Mouse (Mus musculus) forebrain, embryonic 16.5 days (tissue): ENCODE measurements around the gene Fabp2. TPM values are rescaled to one million over a fixed set of nuclear protein-coding genes. Genes with fewer than 3 reads are reported as not detected.
"Not testable (repeated sequence)": the region's sequence is repeated elsewhere in the genome, so short reads cannot be mapped to it uniquely, and the experiment has no call there.

Experiments used
- ATAC-seq: fragments of 200-750 bp; cut with Nextera tagmentation; 2 replicates; pipeline ENCODE4 v1.8.0; 2017; ENCODE audit warnings: mild to moderate bottlenecking, moderate library complexity
- H3K27ac ChIP-seq: fragments of 300-500 bp; sonication (generic); 2 replicates; pipeline ENCODE4 v1.5.1; 2014; ENCODE audit warnings: low read length, control low read depth
- H3K27me3 ChIP-seq: fragments of 300-500 bp; sonication (generic); replicated peaks from 2 replicates; pipeline ENCODE4 v1.6.1; 2014; ENCODE audit warnings: low read length; ENCODE audit not compliant: control insufficient read depth, insufficient read depth
- H3K36me3 ChIP-seq: fragments of 300-500 bp; sonication (generic); 2 replicates; pipeline ENCODE4 v1.6.1; 2014; ENCODE audit not compliant: control insufficient read depth, insufficient read depth
- H3K4me1 ChIP-seq: fragments of 300-500 bp; sonication (generic); replicated peaks from 2 replicates; pipeline ENCODE4 v1.6.1; 2014; ENCODE audit warnings: low read length; ENCODE audit not compliant: control insufficient read depth, insufficient read depth
- H3K4me2 ChIP-seq: fragments of 300-500 bp; sonication (generic); 2 replicates; pipeline ENCODE4 v1.6.1; 2014; ENCODE audit warnings: mild to moderate bottlenecking, low read length, control low read depth
- H3K4me3 ChIP-seq: fragments of 300-500 bp; sonication (generic); replicated peaks from 2 replicates; pipeline ENCODE4 v1.5.1; 2014; ENCODE audit warnings: mild to moderate bottlenecking, low read length, control low read depth
- H3K9ac ChIP-seq: fragments of 300-500 bp; sonication (generic); replicated peaks from 2 replicates; pipeline ENCODE4 v1.6.1; 2014; ENCODE audit warnings: low read depth, low read length, control low read depth
- H3K9me3 ChIP-seq: fragments of 300-500 bp; sonication (generic); 2 replicates; pipeline ENCODE4 v1.6.1; 2016; ENCODE audit warnings: low read length; ENCODE audit not compliant: control insufficient read depth
- WGBS: fragments of 180-500 bp; shearing (Covaris S2); extraction: QIAGEN DNeasy Blood & Tissue Kit; methylation state at CpG from one replicate; pipeline ENCODE4 v1.1.7; 2014; 5-methylcytosine and 5-hydroxymethylcytosine counted together
- polyA plus RNA-seq: library from polyadenylated mRNA; unstranded; fragments of >200 nt; fragmentation: Nextera tagmentation; extraction: Ambion mirVana; gene quantifications from 2 replicates; pipeline ENCODE4 v1.2.1, GENCODE M21; 2015

Gene Fabp2
- polyA plus RNA-seq, 1 experiment from 2014 or later: not detected

GRCm38 (mm10) chr3:122932466-122932865 lies 37.6 kb downstream of the Fabp2 start:
- no peak overlapping the region for H3K4me2 ChIP-seq
- H3K36me3 ChIP-seq: peaks cover 2% of the 10 kb centered on the region; the same call in 1 of the 2 replicates
- WGBS: 94% methylated on average over 1 of the region's 1 CpGs
- ATAC-seq: no peak
- H3K4me1 ChIP-seq: no peaks in the 10 kb centered on the region
- no peak overlapping the region for H3K9ac ChIP-seq
- no peak overlapping the region for H3K4me3 ChIP-seq
- H3K27me3 ChIP-seq: no peaks in the 10 kb centered on the region
- H3K9me3 ChIP-seq: no peaks in the 10 kb centered on the region
- no peak overlapping the region for H3K27ac ChIP-seq

DNA sequence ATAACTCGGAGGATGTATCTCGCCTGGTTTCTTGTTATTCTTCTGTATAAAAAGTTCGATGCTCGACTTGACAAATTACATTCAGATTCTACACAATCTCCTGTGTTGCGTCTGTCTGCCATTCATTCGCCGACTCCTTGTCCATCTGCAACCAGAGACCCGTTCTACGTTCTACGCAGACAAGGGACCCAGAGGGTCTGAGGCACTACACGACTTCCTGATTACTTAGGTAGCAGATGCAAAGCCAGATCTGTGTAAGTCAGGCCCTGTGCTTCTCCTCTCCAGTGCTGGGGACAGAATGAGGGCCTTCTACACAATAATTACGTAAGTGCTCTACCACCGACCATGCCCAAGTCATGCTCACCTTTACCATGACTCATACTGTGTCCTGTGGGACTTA lies 42.3 kb downstream of the Fabp2 start:
- not testable (repeated sequence) for H3K36me3 ChIP-seq, H3K4me1 ChIP-seq, H3K4me3 ChIP-seq, ATAC-seq, H3K27ac ChIP-seq, H3K27me3 ChIP-seq, H3K9ac ChIP-seq, H3K9me3 ChIP-seq, H3K4me2 ChIP-seq
- WGBS: 60% methylated on average over 13 of the region's 13 CpGs

GRCm38 (mm10) chr3:122939215-122939614 lies 44.3 kb downstream of the Fabp2 start:
- H3K27ac ChIP-seq: no peak overlapping the region
- H3K9me3 ChIP-seq: no peaks in the 10 kb centered on the region
- no peak overlapping the region for H3K4me2 ChIP-seq
- no peak overlapping the region for H3K4me3 ChIP-seq
- no peak overlapping the region for H3K9ac ChIP-seq
- no peaks in the 10 kb centered on the region for H3K27me3 ChIP-seq
- 86% methylated on average over 2 of the region's 2 CpGs for WGBS
- H3K4me1 ChIP-seq: no peaks in the 10 kb centered on the region
- H3K36me3 ChIP-seq: no peaks in the 10 kb centered on the region
- no peak for ATAC-seq

- no peak overlapping the region for H3K9ac ChIP-seq
- H3K4me3 ChIP-seq: no peak overlapping the region
- WGBS: 83% methylated on average over 6 of the region's 6 CpGs
- H3K4me2 ChIP-seq: no peak overlapping the region
- H3K36me3 ChIP-seq: no peaks in the 10 kb centered on the region
- no peak for ATAC-seq
- H3K4me1 ChIP-seq: no peaks in the 10 kb centered on the region
- no peaks in the 10 kb centered on the region for H3K9me3 ChIP-seq
- H3K27ac ChIP-seq: no peak overlapping the region
- no peaks in the 10 kb centered on the region for H3K27me3 ChIP-seq
These were observed 48.6 kb downstream of the Fabp2 start for GRCm38 (mm10) chr3:122943387-122943890.

Other genes with a start within 250 kb of the Fabp2 start
- 2.8 and 3.2 TPM in 2 replicates for gene Pde5a, start 166.1 kb upstream of the Fabp2 start, polyA plus RNA-seq
- not detected in 2 replicates for gene Gm10959, start 24.3 kb downstream of the Fabp2 start, polyA plus RNA-seq
- 76.8 and 87.4 TPM in 2 replicates for gene 1810037I17Rik, start 29.1 kb downstream of the Fabp2 start, polyA plus RNA-seq
- 6.4 and 7.2 TPM in 2 replicates for gene Usp53, start 89.4 kb downstream of the Fabp2 start, polyA plus RNA-seq
- not detected in 2 replicates for gene Myoz2, start 139.9 kb downstream of the Fabp2 start, polyA plus RNA-seq